Mouse (Mus musculus): ENCODE measurements at regions not wholly inside any gene's neighbourhood (a gene's known extent, or its start where the extent isn't known, plus 50 kb on each side); places are given as distances from the start of the nearest gene placed in this dataset.

- TF ChIP-seq POLR2A (IDR thresholded peaks at IDR 0.05; ENCODE audit: low read depth, low read length) (no peak), CTCF (IDR thresholded peaks at IDR 0.05; ENCODE audit: borderline replicate concordance, insufficient read depth, low read length) (no peak)
Measured at GRCm38 (mm10) chr9:23000200-23000599, 222.7 kb upstream of the Bmper start.
